Mouse (Mus musculus): ENCODE results near the gene Tsga10. TPM values are rescaled to one million over a fixed set of nuclear protein-coding genes. Genes with fewer than 3 reads are reported as not detected.

The Tsga10 gene
- 13.8 TPM for polyA plus RNA-seq (2015; fragmentation: Illumina TruSeq; extraction: RNeasy Lipid Tissue Mini Kit (QIAGEN cat#74804); ENCODE audit: low read depth, low replicate concordance)

GRCm38 (mm10) chr1:37866286-37866685, at the start of gene Tsga10:
Tsga10 (minus strand) TSS chr1:37866429.

GRCm38 (mm10) chr1:37890025-37890652, 23.9 kb upstream of the Tsga10 start, which contains the start of the genes Mitd1 and Mrpl30:
Mitd1 (minus strand) TSS chr1:37890411.
Mrpl30 (plus strand) TSS chr1:37890477.

GRCm38 (mm10) chr1:37871704-37872103, 5.5 kb upstream of the Tsga10 start, which contains the start of gene Lipt1:
Lipt1 (plus strand) TSS chr1:37871738.

GRCm38 (mm10) chr1:37719761-37720640, 146.2 kb downstream of the Tsga10 start, which contains the start of gene 2010300C02Rik:
2010300C02Rik (minus strand) TSS chr1:37720085.

Other genes with a start within 250 kb of the Tsga10 start
- gene 2010300C02Rik, start 146.3 kb downstream of the Tsga10 start, polyA plus RNA-seq (2015; fragmentation: Illumina TruSeq; extraction: RNeasy Lipid Tissue Mini Kit (QIAGEN cat#74804); ENCODE audit: low read depth, low replicate concordance) = 138 TPM
- gene Lipt1, start 5.3 kb upstream of the Tsga10 start, polyA plus RNA-seq (2015; fragmentation: Illumina TruSeq; extraction: RNeasy Lipid Tissue Mini Kit (QIAGEN cat#74804); ENCODE audit: low read depth, low replicate concordance) = 7.9 TPM
- gene Mitd1, start 24.0 kb upstream of the Tsga10 start, polyA plus RNA-seq (2015; fragmentation: Illumina TruSeq; extraction: RNeasy Lipid Tissue Mini Kit (QIAGEN cat#74804); ENCODE audit: low read depth, low replicate concordance) = 16.2 TPM
- gene Mrpl30, start 24.0 kb upstream of the Tsga10 start, polyA plus RNA-seq (2015; fragmentation: Illumina TruSeq; extraction: RNeasy Lipid Tissue Mini Kit (QIAGEN cat#74804); ENCODE audit: low read depth, low replicate concordance) = 193 TPM
- gene Lyg2, start 50.1 kb upstream of the Tsga10 start, polyA plus RNA-seq (2015; fragmentation: Illumina TruSeq; extraction: RNeasy Lipid Tissue Mini Kit (QIAGEN cat#74804); ENCODE audit: low read depth, low replicate concordance) = not detected
- gene Lyg1, start 91.3 kb upstream of the Tsga10 start, polyA plus RNA-seq (2015; fragmentation: Illumina TruSeq; extraction: RNeasy Lipid Tissue Mini Kit (QIAGEN cat#74804); ENCODE audit: low read depth, low replicate concordance) = not detected
- gene Txndc9, start 131.5 kb upstream of the Tsga10 start, polyA plus RNA-seq (2015; fragmentation: Illumina TruSeq; extraction: RNeasy Lipid Tissue Mini Kit (QIAGEN cat#74804); ENCODE audit: low read depth, low replicate concordance) = 69.9 TPM
- gene Eif5b, start 131.6 kb upstream of the Tsga10 start, polyA plus RNA-seq (2015; fragmentation: Illumina TruSeq; extraction: RNeasy Lipid Tissue Mini Kit (QIAGEN cat#74804); ENCODE audit: low read depth, low replicate concordance) = 37.3 TPM

All from brain, adult 10 weeks (tissue).